Mouse (Mus musculus) cortical plate, adult 2 months (tissue): ENCODE results near the gene Krtap3-1.

Experiments
- CTCF ChIP-seq: fragments of 200-500 bp; IDR thresholded peaks from 2 replicates; pipeline ENCODE4 v1.5.1; 2011; ENCODE audit warnings: mild to moderate bottlenecking, control low read depth, low read length; ENCODE audit not compliant: insufficient read depth; ENCODE audit errors: extremely low read depth
- POLR2A ChIP-seq: fragments of 200-500 bp; IDR thresholded peaks from 2 replicates; pipeline ENCODE4 v1.6.1; 2011; ENCODE audit warnings: mild to moderate bottlenecking, low read length, control low read depth; ENCODE audit not compliant: insufficient read depth; ENCODE audit errors: extremely low read depth

- no peak for TF ChIP-seq POLR2A
- TF ChIP-seq CTCF, result no peak
Observed at GRCm38 (mm10) chr11:99585096-99585495, 18.7 kb upstream of the Krtap3-1 start.
